Comparison of ENCODE assay signal across 16 mouse cellular contexts in the genomic region with DNA sequence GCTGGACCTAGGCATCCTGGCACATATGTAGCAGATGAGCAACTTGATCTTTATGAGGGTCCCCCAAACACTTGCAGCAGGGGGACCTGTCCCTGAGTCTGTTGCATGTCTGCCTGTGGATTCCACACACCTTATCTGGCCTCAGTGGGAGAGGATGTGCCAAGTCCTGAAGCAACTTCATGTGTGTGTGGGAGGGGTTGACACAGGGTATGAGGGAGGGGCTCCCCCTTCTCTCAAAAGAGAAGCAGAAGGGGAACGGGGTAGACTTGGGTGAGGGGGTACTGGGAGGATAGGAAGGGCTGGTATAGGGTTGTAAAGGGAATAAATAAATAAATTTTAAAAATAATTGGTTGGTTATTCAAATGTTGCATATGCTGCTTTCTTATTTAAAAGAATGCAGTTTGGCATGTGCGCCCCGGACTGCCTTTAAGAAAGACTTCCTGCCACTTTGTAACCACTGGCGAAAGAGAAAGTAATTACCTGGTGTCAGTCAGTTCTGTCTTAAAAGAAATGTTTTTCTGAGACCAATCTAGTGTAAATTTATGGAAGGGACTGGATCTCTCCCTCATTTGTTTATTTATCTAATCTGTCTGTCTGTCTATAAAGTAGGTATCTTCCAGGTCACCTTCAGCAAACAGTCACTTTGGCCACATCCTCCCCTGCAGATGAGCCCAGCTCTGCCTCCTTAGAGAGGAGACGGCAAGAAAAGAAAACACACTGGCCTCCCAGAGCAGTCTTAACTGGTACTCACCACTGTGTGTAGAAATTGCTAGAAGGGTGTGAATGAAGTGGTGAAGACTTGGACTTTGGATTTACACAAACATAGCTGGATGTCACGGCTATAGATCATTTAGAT. TPM values are rescaled to one million over a fixed set of nuclear protein-coding genes. Genes with fewer than 3 reads are reported as not detected.
DNase-seq lines count a peak whose midpoint lies in the region; ATAC-seq and TF ChIP-seq lines count a peak whose summit lies in the region.
"Had no signal": no experiment of that assay in that cellular context is flagged by ENCODE, and none has a peak within 500 bp of the region (broad histone marks: within the 10 kb centered on the region; RNA-seq: fewer than 3 reads in every experiment).

No protein-coding gene starts in this region.

- peak; percentile 59 for DNase-seq in A20 (ENCODE audit: low read depth, low spot score)
- peak; percentile 70 for DNase-seq in CD4-positive, CD25-positive, alpha-beta regulatory T cell, adult 2 months (ENCODE audit: low read depth, low spot score)
- no peak for DNase-seq in liver, postnatal 0 days
- no peak for DNase-seq in lung, postnatal 25 days (ENCODE audit: low spot score)
- no peak for DNase-seq in cerebellum, adult 2 months
- no peak for DNase-seq in left cerebral cortex, adult 2 months (ENCODE audit: extremely low spot score in 1 of 2, low spot score in 2 of 2)
- DNase-seq: adrenal gland, postnatal 14 days; cerebellum, adult 11 months; gastrocnemius, postnatal 10 days; heart, postnatal 10 days; kidney, adult 2 months; lung, embryonic 14.5 days; thymus, postnatal 36 days had no signal

- no peaks in the 10 kb centered on the region for H3K9me3 ChIP-seq in liver, postnatal 0 days (ENCODE audit: low read length)
- H3K9me3 ChIP-seq: forebrain, embryonic 12.5 days had no signal

- H3K4me2 ChIP-seq in liver, postnatal 0 days (ENCODE audit: low read depth, low read length), result peak overlapping the region; percentile 59
- H3K4me2 ChIP-seq: forebrain, embryonic 12.5 days; lung, embryonic 14.5 days had no signal

- peak overlapping the region; percentile 46 for H3K9ac ChIP-seq in liver, postnatal 0 days (replicated peaks)
- H3K9ac ChIP-seq: forebrain, embryonic 12.5 days; lung, embryonic 14.5 days had no signal

- intact Hi-C loops in left cerebral cortex, adult 2 months (cut with DNase I), result no loop called here

- WGBS in liver, postnatal 0 days (ENCODE audit: insufficient replicate concordance), result 30% methylated on average over 6 of the region's 6 CpGs
- 79% methylated on average over 6 of the region's 6 CpGs for WGBS in cerebellum, adult 2 months

- peak overlapping the region; percentile 23 for H3K4me3 ChIP-seq in liver, postnatal 0 days (ENCODE audit: low read depth, low read length)
- no peak overlapping the region for H3K4me3 ChIP-seq in cerebellum, adult 2 months (replicated peaks; ENCODE audit: insufficient read depth, low read depth, low read length)
- H3K4me3 ChIP-seq in left cerebral cortex, adult 2 months, result no peak overlapping the region
- H3K4me3 ChIP-seq: forebrain, embryonic 12.5 days had no signal

- no peaks in the 10 kb centered on the region for H3K27me3 ChIP-seq in liver, postnatal 0 days (ENCODE audit: insufficient read depth, low read length)
- H3K27me3 ChIP-seq in cerebellum, adult 2 months (ENCODE audit: control insufficient read depth, insufficient read depth, low read length), result no peaks in the 10 kb centered on the region
- H3K27me3 ChIP-seq: forebrain, embryonic 12.5 days; Patski had no signal

- peaks cover 11% of the 10 kb centered on the region; the same call in 1 of the 2 replicates for H3K4me1 ChIP-seq in liver, postnatal 0 days (ENCODE audit: insufficient read depth)
- no peaks in the 10 kb centered on the region for H3K4me1 ChIP-seq in cerebellum, adult 2 months (ENCODE audit: control insufficient read depth, insufficient read depth, low read length)
- H3K4me1 ChIP-seq: forebrain, embryonic 12.5 days had no signal

- TF ChIP-seq CTCF in liver, postnatal 0 days (IDR thresholded peaks at IDR 0.05; ENCODE audit: low read depth), result no peak
- no peak for TF ChIP-seq CTCF in cerebellum, adult 2 months (IDR thresholded peaks at IDR 0.05; ENCODE audit: borderline replicate concordance, insufficient read depth, low read depth, low read length)
- no peak for TF ChIP-seq CTCF in left cerebral cortex, adult 2 months (IDR thresholded peaks at IDR 0.05)

- H3K27ac ChIP-seq in liver, postnatal 0 days (ENCODE audit: low read depth), result peak overlapping the region; percentile 41
- H3K27ac ChIP-seq in cerebellum, adult 2 months (ENCODE audit: insufficient read depth, low read length), result no peak overlapping the region
- H3K27ac ChIP-seq in left cerebral cortex, adult 2 months, result no peak overlapping the region
- H3K27ac ChIP-seq: forebrain, embryonic 12.5 days had no signal

- no peak for TF ChIP-seq EP300 in liver, postnatal 0 days (IDR thresholded peaks at IDR 0.05; ENCODE audit: low read depth)

- ATAC-seq in erythroid progenitor cell, adult 5-6 weeks (replicated peaks; ENCODE audit: low FRiP score, poor library complexity, severe bottlenecking), result peak; percentile 76
- peak; percentile 74 for ATAC-seq in liver, postnatal 0 days
- ATAC-seq: Patski had no signal

- no peaks in the 10 kb centered on the region for H3K36me3 ChIP-seq in liver, postnatal 0 days (replicated peaks; ENCODE audit: insufficient read depth, low read length)
- H3K36me3 ChIP-seq: forebrain, embryonic 12.5 days had no signal

- TF ChIP-seq POLR2A in cerebellum, adult 2 months (IDR thresholded peaks at IDR 0.05; ENCODE audit: borderline replicate concordance, insufficient read depth, low read length), result no peak

RNA-seq across cellular contexts. Expression of a gene that starts 27.2 kb away (rescaled TPM):
- 6.5 and 21.4 TPM in 2 replicates for total RNA-seq in erythroid progenitor cell, adult 5-6 weeks (2015; ENCODE audit: low replicate concordance)
- total RNA-seq in erythroid progenitor cell, adult 5-6 weeks (2017; ENCODE audit: low replicate concordance), result 13.4 and 18.6 TPM in 2 replicates
- polyA plus RNA-seq in liver, postnatal 0 days (2015; fragmentation: Nextera tagmentation; extraction: Ambion mirVana), result 11.8 and 12.7 TPM in 2 replicates
- polyA plus RNA-seq in cerebellum, adult 2 months (2012; rRNA removed), result 32.7 and 33.1 TPM in 2 replicates
- 10 to 100 TPM; 20.8 to 24.4 TPM for total RNA-seq in left cerebral cortex, adult 2 months (2021)

Comparison
In these comparisons a context has a peak if more than half of its experiments do, and no peak if none do; other contexts are left out.
1. DNase-seq: peak in A20 (single experiment) and CD4-positive, CD25-positive, alpha-beta regulatory T cell, adult 2 months (single experiment); none in liver, postnatal 0 days (single experiment), lung, postnatal 25 days (single experiment), cerebellum, adult 2 months (0 of 2) and left cerebral cortex, adult 2 months (0 of 2).